Mouse (Mus musculus) layer of hippocampus, adult 2 months (tissue): Measurements from ENCODE around the gene Pcdh9. TPM values are rescaled to one million over a fixed set of nuclear protein-coding genes. Genes with fewer than 3 reads are reported as not detected.

ENCODE experiments used
- DNase-seq, 2 experiments: peaks; one replicate each; pipeline ENCODE4 v3.0.0; 2022; ENCODE audit warnings: low spot score in 2 of 2
- H3K27ac ChIP-seq: fragments of 200-600 bp; 2 replicates; pipeline ENCODE4 v1.8.1; 2022
- H3K4me3 ChIP-seq: fragments of 200-600 bp; 2 replicates; pipeline ENCODE4 v1.8.1; 2022; ENCODE audit warnings: mild to moderate bottlenecking
- CTCF ChIP-seq: fragments of 200-600 bp; conservative IDR thresholded peaks from 2 replicates; pipeline ENCODE4 v1.8.1; 2022; ENCODE audit warnings: antibody characterized with exemption, mild to moderate bottlenecking, moderate library complexity
- total RNA-seq, 2 experiments: library from RNA; stranded (reverse); gene quantifications; 2 replicates each; pipeline ENCODE4 v1.2.3; 2021

Gene Pcdh9
- total RNA-seq, 2 experiments from 2014 or later = 175 to 180 TPM

DNA sequence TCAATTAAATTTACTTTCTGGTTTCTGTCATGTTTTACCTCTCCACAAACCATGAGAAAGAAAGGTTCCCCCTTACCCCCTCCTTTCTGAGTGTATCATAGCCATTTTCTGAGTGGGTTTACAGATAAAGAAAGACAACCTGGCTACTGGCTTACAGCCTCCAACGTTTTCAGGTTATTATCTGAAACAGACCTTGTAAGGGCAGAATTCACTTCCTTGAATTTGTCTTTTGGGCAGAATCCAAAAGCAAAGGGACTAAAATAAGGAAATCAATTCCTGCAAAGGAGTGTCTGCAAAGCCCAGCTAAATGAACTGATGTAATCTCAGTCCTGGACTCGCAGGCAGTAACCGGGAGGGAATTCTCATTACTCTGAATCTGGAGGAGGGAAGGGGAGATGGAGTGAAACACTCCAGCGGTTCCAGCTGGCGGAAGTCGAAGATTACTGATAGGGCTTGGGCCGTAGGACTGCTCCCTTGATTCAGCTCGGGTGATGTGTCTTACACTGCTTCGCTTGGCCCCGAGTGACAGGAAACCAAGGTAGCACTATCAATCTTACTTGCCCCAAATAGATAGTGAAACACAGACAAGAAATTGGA, 156.3 kb downstream of the Pcdh9 start:
- no peak for DNase-seq
- H3K27ac ChIP-seq = no peak overlapping the region
- H3K4me3 ChIP-seq = no peak overlapping the region
- no peak for TF ChIP-seq CTCF

GRCm38 (mm10) chr14:93725798-93726197, 164.7 kb downstream of the Pcdh9 start:
- TF ChIP-seq CTCF = no peak
- no peak for DNase-seq
- H3K27ac ChIP-seq = peak overlapping the region; percentile 28
- H3K4me3 ChIP-seq = no peak overlapping the region

DNA sequence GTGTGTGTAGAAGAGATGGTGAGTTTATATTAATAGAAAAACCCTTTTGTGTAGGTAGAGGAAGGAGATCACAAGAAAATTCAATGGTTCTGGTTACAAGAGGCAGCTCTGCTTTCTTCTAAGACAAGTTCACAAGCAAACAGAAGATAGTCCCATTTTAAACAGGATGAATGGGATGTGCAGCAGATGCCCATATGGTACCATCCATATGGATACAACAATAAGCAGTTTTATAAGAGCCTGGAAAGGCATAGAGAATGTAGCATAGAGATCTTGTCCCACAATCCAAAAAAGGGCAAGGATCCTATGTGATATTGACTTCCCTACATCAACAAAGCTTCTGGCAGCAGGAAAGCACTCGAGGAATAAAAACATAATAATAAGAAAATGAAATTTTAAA, 171.3 kb downstream of the Pcdh9 start:
- no peak for DNase-seq
- no peak overlapping the region for H3K4me3 ChIP-seq
- TF ChIP-seq CTCF = no peak
- H3K27ac ChIP-seq = peak overlapping the region; percentile 59

- DNase-seq = peak; percentile 29 to 57
- H3K27ac ChIP-seq = peak overlapping the region; percentile 92
- peak overlapping the region; percentile 24; the same call in 1 of the 2 replicates for H3K4me3 ChIP-seq
- TF ChIP-seq CTCF = peak; percentile 25; the same call in 1 of the 2 replicates
Observed at GRCm38 (mm10) chr14:93713250-93713935, 177.1 kb downstream of the Pcdh9 start.

GRCm38 (mm10) chr14:93708651-93709050, 181.8 kb downstream of the Pcdh9 start:
- Histone ChIP-seq H3K27ac (peak overlapping the region; percentile 69), H3K4me3 (no peak overlapping the region)
- no peak for DNase-seq
- TF ChIP-seq CTCF = no peak

DNA sequence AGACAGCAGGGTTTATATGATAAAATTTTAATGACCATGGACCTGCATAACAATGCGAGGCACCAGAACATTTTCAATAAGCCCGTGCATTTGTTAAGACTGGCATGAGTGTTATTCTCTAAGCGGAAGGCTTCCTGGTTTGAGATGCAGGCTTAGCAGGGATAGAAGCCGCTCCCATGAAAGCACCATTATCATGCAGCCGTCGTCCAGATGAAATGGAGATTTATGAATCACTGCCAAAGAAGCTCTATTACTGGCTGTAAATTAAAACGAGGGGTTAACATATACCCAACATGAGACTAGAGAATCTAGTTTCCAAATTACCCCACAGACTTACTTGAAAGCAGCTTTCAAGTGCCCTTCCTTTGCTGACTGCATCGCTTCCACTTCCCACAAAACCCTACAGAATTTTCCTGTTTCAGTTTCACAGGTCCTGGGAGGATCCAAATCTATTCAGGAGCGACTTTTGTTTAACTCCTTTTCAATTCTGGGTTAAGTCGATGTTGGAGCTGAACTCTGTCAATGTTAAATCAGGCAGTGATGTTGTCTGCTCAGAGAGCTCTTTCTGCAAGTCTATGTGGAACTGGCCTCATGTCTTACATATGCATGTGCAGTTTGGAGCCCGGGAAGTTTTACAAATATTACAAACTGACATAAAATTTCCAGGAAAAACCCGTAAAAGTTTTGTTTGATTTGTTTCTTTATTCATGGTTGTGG, 188.9 kb downstream of the Pcdh9 start:
- Histone ChIP-seq H3K27ac (peak overlapping the region; percentile 92), H3K4me3 (peak overlapping the region; percentile 51)
- no peak for TF ChIP-seq CTCF
- peak in 1 of 2 experiments; percentile 29 for DNase-seq

DNA sequence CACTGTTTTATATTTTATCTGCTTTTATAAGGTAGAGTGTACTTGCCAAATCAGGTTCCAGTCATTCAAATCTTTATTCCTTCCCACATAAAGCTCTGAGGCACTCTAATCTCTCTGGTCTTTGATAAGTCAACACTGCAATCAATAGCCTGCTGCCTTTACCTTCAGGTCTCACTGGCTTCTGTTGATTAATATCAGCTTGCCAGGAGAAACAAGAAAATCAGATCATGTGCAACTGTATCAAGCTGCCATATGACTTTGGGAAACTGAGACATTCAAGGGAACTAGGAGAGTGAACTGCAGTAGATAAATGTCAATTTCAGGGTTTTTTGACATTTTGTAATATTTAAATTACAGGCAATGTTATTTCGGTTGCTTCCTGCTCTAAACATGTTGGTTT, 189.6 kb downstream of the Pcdh9 start:
- Histone ChIP-seq H3K27ac (peak overlapping the region; percentile 92), H3K4me3 (peak overlapping the region; percentile 51)
- DNase-seq = no peak
- TF ChIP-seq CTCF = no peak

GRCm38 (mm10) chr14:93684641-93685040, 205.8 kb downstream of the Pcdh9 start:
- Histone ChIP-seq H3K4me3 (no peak overlapping the region), H3K27ac (no peak overlapping the region)
- DNase-seq = no peak
- TF ChIP-seq CTCF = no peak

- peak; percentile 65 to 77 for DNase-seq
- Histone ChIP-seq H3K4me3 (no peak overlapping the region), H3K27ac (peak overlapping the region; percentile 65)
- no peak for TF ChIP-seq CTCF
Observed at GRCm38 (mm10) chr14:93675273-93676068, 215.0 kb downstream of the Pcdh9 start.

DNA sequence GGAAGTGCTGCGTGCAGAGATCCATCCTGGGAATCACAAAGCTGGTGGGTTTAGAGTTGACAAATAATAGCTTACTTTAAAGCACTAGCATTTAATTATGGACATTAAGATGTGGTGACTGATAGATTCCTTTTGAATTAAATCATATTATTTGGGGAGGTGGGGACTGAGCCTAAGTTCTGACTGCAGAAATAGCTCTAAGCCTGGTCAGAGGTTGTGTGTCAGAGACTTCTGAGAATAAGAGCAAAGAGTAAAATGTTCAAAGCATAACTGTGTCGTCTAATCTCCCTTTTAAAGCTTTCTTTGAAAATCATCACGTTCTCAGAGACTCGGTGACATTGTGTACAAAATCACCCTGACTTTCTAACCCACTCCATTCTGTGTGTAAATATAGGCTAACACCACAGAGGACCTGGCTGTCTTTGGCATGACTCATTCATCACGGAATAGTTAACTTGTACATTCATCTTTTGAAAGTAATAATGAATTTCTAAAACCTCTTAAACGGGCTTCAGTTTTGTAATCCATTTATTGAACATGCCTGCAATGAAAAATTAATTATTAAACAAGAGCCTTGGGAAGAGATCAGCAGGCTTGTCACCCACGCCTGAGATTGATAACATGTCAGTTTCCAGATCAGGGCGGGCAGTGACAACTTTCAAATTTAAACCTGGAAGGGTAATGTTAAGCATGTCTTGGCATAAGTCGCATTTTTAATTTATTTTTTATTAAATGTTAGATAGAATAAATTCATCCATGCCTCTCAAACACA, 236.3 kb downstream of the Pcdh9 start:
- Histone ChIP-seq H3K4me3 (no peak overlapping the region), H3K27ac (peak overlapping the region; percentile 43; the same call in 1 of the 2 replicates)
- TF ChIP-seq CTCF = no peak
- no peak for DNase-seq

DNA sequence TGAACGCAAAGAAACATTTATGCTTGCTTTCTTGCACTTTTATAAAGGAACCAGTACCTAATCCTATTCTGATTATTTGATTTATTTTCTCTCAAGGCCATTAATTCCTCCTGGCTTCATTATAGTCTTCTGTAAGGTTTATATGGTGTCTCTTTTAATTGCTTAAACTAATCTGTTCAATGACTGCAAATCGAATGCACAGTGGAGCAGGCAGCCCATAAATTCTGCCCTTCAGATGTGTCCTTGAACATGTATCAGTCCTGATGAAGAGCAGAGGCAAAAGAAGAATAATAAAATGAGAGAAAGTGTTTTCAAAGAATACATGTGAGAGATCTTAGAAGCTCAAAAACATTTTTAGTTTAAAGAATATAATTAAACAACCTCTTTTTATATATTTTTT, 263.2 kb downstream of the Pcdh9 start:
- no peak for TF ChIP-seq CTCF
- no peak overlapping the region for H3K4me3 ChIP-seq
- DNase-seq = no peak

DNA sequence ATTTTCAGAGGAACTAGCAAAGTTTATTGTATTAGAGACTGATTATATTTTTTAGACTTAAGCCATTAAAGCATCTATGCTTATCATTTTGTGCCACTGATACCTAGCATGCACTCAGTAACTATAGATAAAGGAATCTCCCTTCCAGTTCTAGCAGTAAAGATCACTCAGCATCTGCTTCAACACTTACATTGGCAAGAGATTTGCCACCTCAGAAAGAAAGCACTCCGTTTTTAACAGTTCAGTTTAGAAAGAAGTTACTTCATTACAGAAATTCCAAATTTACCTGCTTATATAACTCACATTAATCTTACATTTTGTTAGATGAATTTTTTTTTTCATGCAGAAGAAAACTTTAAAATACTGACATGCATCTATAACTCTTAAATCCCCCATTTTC, 266.3 kb downstream of the Pcdh9 start:
- Histone ChIP-seq H3K27ac (no peak overlapping the region), H3K4me3 (no peak overlapping the region)
- no peak for DNase-seq
- no peak for TF ChIP-seq CTCF

More for the DNA sequence above, 263.2 kb downstream of the Pcdh9 start:
- no peak overlapping the region for H3K27ac ChIP-seq
